Mouse (Mus musculus) MEL (cell line): ENCODE measurements around the gene Gfra1. TPM values are rescaled to one million over a fixed set of nuclear protein-coding genes. Genes with fewer than 3 reads are reported as not detected.

ENCODE experiments used
- DNase-seq: peaks from one replicate; pipeline ENCODE4 v3.0.0; 2011; ENCODE audit warnings: low read depth, low spot score
- H3K27ac ChIP-seq: 2 replicates; pipeline ENCODE4 v1.5.1; 2012; ENCODE audit warnings: low read depth, mild to moderate bottlenecking, control low read depth, low read length, moderate library complexity; ENCODE audit not compliant: control insufficient read depth
- H3K27me3 ChIP-seq, 2 experiments: fragments of 150-350 bp in 1 of 2; sonication (generic) in 1 of 2; 2 replicates each; pipeline ENCODE4 v1.6.1; 2012; ENCODE audit warnings: low read length in 2 of 2, mild to moderate bottlenecking in 2 of 2, improper control_type of control experiment in 1 of 2, moderate library complexity in 1 of 2; ENCODE audit not compliant: insufficient read depth in 2 of 2, control insufficient read depth in 1 of 2
- H3K36me3 ChIP-seq, 2 experiments: 2 replicates each; pipeline ENCODE4 v1.6.1; 2012 to 2014; ENCODE audit warnings: low read length in 2 of 2, improper control_type of control experiment in 1 of 2, inconsistent platforms in 1 of 2, mild to moderate bottlenecking in 1 of 2; ENCODE audit not compliant: insufficient read depth in 2 of 2, control insufficient read depth in 1 of 2
- H3K4me1 ChIP-seq, 2 experiments: fragments of 150-350 bp in 1 of 2; sonication (generic) in 1 of 2; 2 replicates each; pipeline ENCODE4 v1.6.1; 2012; ENCODE audit warnings: low read length in 2 of 2, improper control_type of control experiment in 1 of 2, mild to moderate bottlenecking in 1 of 2; ENCODE audit not compliant: insufficient read depth in 2 of 2, control insufficient read depth in 1 of 2
- H3K4me3 ChIP-seq, 2 experiments: fragments of 150-350 bp in 1 of 2; sonication (generic) in 1 of 2; 2 replicates each; pipeline ENCODE4 v1.5.1; 2012; ENCODE audit warnings: low read depth in 2 of 2, low read length in 2 of 2, mild to moderate bottlenecking in 2 of 2, moderate library complexity in 2 of 2, control low read depth in 1 of 2, improper control_type of control experiment in 1 of 2; ENCODE audit not compliant: control insufficient read depth in 1 of 2, insufficient read depth in 1 of 2
- H3K79me2 ChIP-seq: 2 replicates; pipeline ENCODE4 v1.6.1; 2012; ENCODE audit warnings: mild to moderate bottlenecking, low read length, moderate library complexity; ENCODE audit not compliant: control insufficient read depth, poor library complexity, insufficient read depth
- H3K9ac ChIP-seq: 2 replicates; pipeline ENCODE4 v1.6.1; 2012; ENCODE audit warnings: low read depth, mild to moderate bottlenecking, control low read depth, low read length, moderate library complexity; ENCODE audit not compliant: control insufficient read depth, poor library complexity, severe bottlenecking
- H3K9me3 ChIP-seq: fragments of 150-350 bp; sonication (generic); replicated peaks from 2 replicates; pipeline ENCODE4 v1.6.1; 2012; ENCODE audit warnings: mild to moderate bottlenecking, low read length, improper control_type of control experiment, moderate library complexity; ENCODE audit not compliant: insufficient read depth
- BHLHE40 ChIP-seq: IDR thresholded peaks from 2 replicates; pipeline ENCODE4 v1.6.1; 2012; ENCODE audit warnings: low read depth, mild to moderate bottlenecking, inconsistent platforms, low read length, improper control_type of control experiment, borderline replicate concordance
- CHD1 ChIP-seq: IDR thresholded peaks from 2 replicates; pipeline ENCODE4 v1.6.1; 2012; ENCODE audit warnings: low read depth, mild to moderate bottlenecking, inconsistent platforms, low read length, improper control_type of control experiment
- EP300 ChIP-seq, 2 experiments: IDR thresholded peaks; 2 replicates each; pipeline ENCODE4 v1.6.1; 2011; ENCODE audit warnings: improper control_type of control experiment in 2 of 2, low read length in 2 of 2, low read depth in 1 of 2, mild to moderate bottlenecking in 1 of 2
- GABPA ChIP-seq: IDR thresholded peaks from 2 replicates; pipeline ENCODE4 v1.6.1; 2012; ENCODE audit warnings: low read depth, mild to moderate bottlenecking, inconsistent platforms, low read length, improper control_type of control experiment, moderate library complexity
- GATA1 ChIP-seq: IDR thresholded peaks from 2 replicates; pipeline ENCODE4 v1.6.1; 2011; ENCODE audit warnings: low read depth, low read length, improper control_type of control experiment
- JUND ChIP-seq: IDR thresholded peaks from 2 replicates; pipeline ENCODE4 v1.6.1; 2011; ENCODE audit warnings: low read depth, mild to moderate bottlenecking, improper control_type of control experiment, low read length
- MAX ChIP-seq: IDR thresholded peaks from 2 replicates; pipeline ENCODE4 v1.6.1; 2011; ENCODE audit warnings: low read length, improper control_type of control experiment
- MEF2A ChIP-seq: IDR thresholded peaks from 2 replicates; pipeline ENCODE4 v1.6.1; 2014; ENCODE audit warnings: low read depth, mild to moderate bottlenecking, inconsistent platforms, low read length, improper control_type of control experiment; ENCODE audit not compliant: poor library complexity, insufficient replicate concordance, severe bottlenecking; ENCODE audit errors: extremely low read depth
- MYB ChIP-seq: IDR thresholded peaks from 2 replicates; pipeline ENCODE4 v1.6.1; 2011; ENCODE audit warnings: mild to moderate bottlenecking, low read depth, low read length, improper control_type of control experiment
- MYC ChIP-seq: IDR thresholded peaks from 2 replicates; pipeline ENCODE4 v1.6.1; 2011; ENCODE audit warnings: low read depth, mild to moderate bottlenecking, low read length, improper control_type of control experiment, moderate library complexity
- NELFE ChIP-seq: IDR thresholded peaks from 2 replicates; pipeline ENCODE4 v1.6.1; 2011; ENCODE audit warnings: low read depth, low read length, improper control_type of control experiment
- SMC3 ChIP-seq: IDR thresholded peaks from 2 replicates; pipeline ENCODE4 v1.6.1; 2011; ENCODE audit warnings: low read depth, low read length, improper control_type of control experiment
- TAL1 ChIP-seq: IDR thresholded peaks from 2 replicates; pipeline ENCODE4 v1.6.1; 2012; ENCODE audit warnings: mild to moderate bottlenecking, inconsistent platforms, low read length, moderate library complexity, mixed read lengths
- TBP ChIP-seq: IDR thresholded peaks from 2 replicates; pipeline ENCODE4 v1.8.0; 2011; ENCODE audit warnings: low read depth, low read length, improper control_type of control experiment
- TCF12 ChIP-seq: IDR thresholded peaks from 2 replicates; pipeline ENCODE4 v1.6.1; 2014; ENCODE audit warnings: low read depth, mild to moderate bottlenecking, inconsistent platforms, low read length, improper control_type of control experiment, moderate library complexity
- USF1 ChIP-seq: IDR thresholded peaks from 2 replicates; pipeline ENCODE4 v1.6.1; 2014; ENCODE audit warnings: low read depth, mild to moderate bottlenecking, inconsistent platforms, low read length, improper control_type of control experiment, moderate library complexity
- USF2 ChIP-seq, 2 experiments: IDR thresholded peaks; 2 replicates each; pipeline ENCODE4 v1.6.1; 2011 to 2012; ENCODE audit warnings: improper control_type of control experiment in 2 of 2, low read length in 2 of 2, borderline replicate concordance in 1 of 2, inconsistent platforms in 1 of 2, low read depth in 1 of 2, mild to moderate bottlenecking in 1 of 2; ENCODE audit not compliant: insufficient read depth in 1 of 2
- ZC3H11A ChIP-seq: IDR thresholded peaks from 2 replicates; pipeline ENCODE4 v1.6.1; 2012; ENCODE audit warnings: low read depth, mild to moderate bottlenecking, inconsistent platforms, low read length, improper control_type of control experiment
- ZMIZ1 ChIP-seq: IDR thresholded peaks from 2 replicates; pipeline ENCODE4 v1.6.1; 2012; ENCODE audit warnings: low read depth, mild to moderate bottlenecking, inconsistent platforms, low read length, improper control_type of control experiment, moderate library complexity
- polyA plus RNA-seq, 2 experiments: library from polyadenylated mRNA; stranded (reverse) in 1 of 2; unstranded in 1 of 2; fragments of >175 nt in 1 of 2; fragments of >200 nt in 1 of 2; gene quantifications; 2 replicates each; pipeline versions ENCODE4 v1.2.1 to v1.2.4; 2012; ENCODE audit warnings: low replicate concordance in 2 of 2, low read depth in 1 of 2; ENCODE audit not compliant: insufficient read length in 2 of 2, insufficient read depth in 1 of 2, missing spikeins in 1 of 2
- total RNA-seq: library from RNA; depleted of rRNA; stranded (reverse); fragments of 300-350 nt; gene quantifications from 2 replicates; pipeline ENCODE4 v1.2.3, GENCODE M21; 2012

The Gfra1 gene
- total and polyA plus RNA-seq, 3 experiments: not detected

DNA sequence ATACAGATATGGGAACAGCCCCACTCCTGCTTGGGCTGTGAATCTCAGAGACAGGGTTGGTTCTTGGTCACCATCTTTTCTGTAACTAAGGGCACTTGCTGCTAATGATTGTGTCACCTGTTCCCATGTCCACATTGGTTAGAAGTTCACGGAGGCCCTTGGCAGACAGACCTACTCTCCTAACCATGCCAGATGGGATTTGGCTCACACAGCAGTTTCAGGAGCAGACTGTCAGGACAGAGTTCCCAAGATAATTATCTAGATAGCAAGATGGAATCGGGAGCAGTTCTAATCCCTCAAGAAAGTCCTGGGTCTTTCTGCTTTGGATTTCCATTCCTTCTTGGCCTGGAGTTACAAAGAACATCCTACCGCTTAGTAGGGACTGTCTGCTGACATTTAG, 199.2 kb downstream of the Gfra1 start:
- TF ChIP-seq GATA1 (no peak), USF2 (IDR thresholded peaks at IDR 0.05; ENCODE audit: borderline replicate concordance in 1 of 2, insufficient read depth in 1 of 2, low read depth in 1 of 2, low read length in 2 of 2) (no peak), SMC3 (no peak), CHD1 (no peak), MEF2A (no peak), MAX (no peak), BHLHE40 (no peak), TCF12 (no peak), ZMIZ1 (no peak), EP300 (IDR thresholded peaks at IDR 0.05; ENCODE audit: low read depth in 1 of 2, low read length in 2 of 2) (no peak), GABPA (no peak), JUND (no peak), MYB (no peak), ZC3H11A (no peak), NELFE (no peak), TAL1 (no peak), TBP (no peak)
- H3K9me3 ChIP-seq: no peaks in the 10 kb centered on the region
- no peaks in the 10 kb centered on the region for H3K4me1 ChIP-seq
- DNase-seq: no peak
- H3K27me3 ChIP-seq: no peaks in the 10 kb centered on the region
- no peaks in the 10 kb centered on the region for H3K36me3 ChIP-seq
- H3K4me3 ChIP-seq: no peak overlapping the region
- no peak overlapping the region for H3K27ac ChIP-seq
- H3K79me2 ChIP-seq: no peaks in the 10 kb centered on the region
- no peak overlapping the region for H3K9ac ChIP-seq

DNA sequence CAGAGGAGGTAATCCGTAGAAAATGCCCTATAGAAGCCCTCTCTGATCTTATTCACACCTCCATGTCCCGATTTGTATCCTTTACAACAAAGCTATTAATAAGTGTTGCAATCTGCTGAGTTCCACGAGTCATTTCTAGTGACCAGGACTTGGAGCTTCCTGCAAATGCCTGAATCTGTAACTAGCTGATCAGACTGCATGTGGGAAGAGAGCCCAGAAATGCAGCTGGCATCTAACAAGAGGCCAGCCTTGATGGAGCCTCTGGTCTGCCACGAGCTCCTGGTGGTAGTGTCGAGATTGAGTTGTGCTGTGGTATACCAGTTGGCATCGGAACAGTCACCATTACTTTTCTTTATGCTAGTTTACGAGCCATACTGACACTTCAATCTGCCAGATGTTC, 200.3 kb downstream of the Gfra1 start:
- H3K79me2 ChIP-seq: no peaks in the 10 kb centered on the region
- no peak overlapping the region for H3K9ac ChIP-seq
- no peaks in the 10 kb centered on the region for H3K4me1 ChIP-seq
- H3K36me3 ChIP-seq: no peaks in the 10 kb centered on the region
- no peak overlapping the region for H3K4me3 ChIP-seq
- H3K27me3 ChIP-seq: no peaks in the 10 kb centered on the region
- H3K27ac ChIP-seq: no peak overlapping the region
- TF ChIP-seq USF1: no peak
- TF ChIP-seq MYC: no peak
- TF ChIP-seq TBP: no peak
- DNase-seq: no peak
- no peaks in the 10 kb centered on the region for H3K9me3 ChIP-seq
